Mouse (Mus musculus) layer of hippocampus, adult 9-11 months (tissue): ENCODE results near the gene Sertad1.
"Not testable (repeated sequence)": the region's sequence is repeated elsewhere in the genome, so short reads cannot be mapped to it uniquely, and the experiment has no call there.

Experiments used
- DNase-seq: peaks from one replicate; pipeline ENCODE4 v3.0.0; 2022

Gene Sertad1

DNA sequence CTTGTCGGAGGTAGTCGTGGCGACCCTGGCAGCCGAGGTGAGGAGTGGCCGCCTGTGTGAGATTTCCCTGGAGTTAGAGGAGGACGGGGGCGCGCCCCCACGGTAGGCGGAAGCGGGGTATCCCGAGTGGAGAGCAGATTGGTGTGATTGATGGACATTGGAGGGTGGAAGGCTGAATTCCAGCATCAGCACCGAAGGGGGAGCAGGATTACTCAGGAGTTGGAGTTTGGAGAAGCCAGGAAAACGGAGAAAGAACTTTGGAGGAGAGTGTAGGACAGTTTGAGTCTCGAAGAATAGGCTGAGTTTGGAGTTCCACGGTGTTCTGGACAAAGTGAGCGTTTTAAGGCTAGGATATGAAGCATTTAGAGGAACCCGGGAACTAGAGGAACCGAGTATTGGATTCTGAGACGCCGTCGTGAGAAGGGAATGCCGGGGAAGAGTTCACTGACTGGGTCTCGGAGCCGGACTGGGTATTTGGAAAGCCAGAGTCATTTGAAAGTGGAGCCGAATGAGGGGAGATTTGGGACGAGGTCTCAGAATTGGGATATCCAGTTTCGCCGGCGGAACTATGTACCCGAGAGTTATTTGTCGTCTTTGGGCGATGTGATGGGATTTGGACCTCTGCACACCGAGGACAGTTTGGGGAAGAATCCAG, 12.7 kb upstream of the Sertad1 start:
- no peak for DNase-seq

DNA sequence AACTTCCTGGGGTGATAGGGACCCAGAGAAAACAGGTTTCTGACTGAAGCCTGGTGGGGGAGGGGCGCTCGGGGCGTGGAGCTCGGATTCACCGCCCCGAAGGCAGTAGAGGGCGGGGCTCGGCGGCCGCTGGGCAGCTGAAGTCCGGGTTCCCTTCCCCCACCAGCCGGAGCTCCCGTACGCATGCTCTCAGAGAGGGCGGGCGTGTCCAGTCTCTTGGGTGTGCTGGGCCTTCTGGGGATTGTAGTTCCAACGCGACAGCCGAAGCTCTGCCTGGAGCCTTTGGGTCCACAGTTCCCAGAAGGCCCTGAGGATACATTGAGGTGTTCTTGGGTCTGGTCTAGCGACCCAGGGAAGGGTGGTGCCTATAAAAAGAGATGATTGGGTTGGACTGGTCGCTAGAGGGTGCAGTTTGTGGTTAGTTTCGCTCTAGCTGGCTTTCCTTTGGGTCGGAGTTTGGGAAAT, 12.2 kb upstream of the Sertad1 start:
- DNase-seq, result peak; percentile 99

DNA sequence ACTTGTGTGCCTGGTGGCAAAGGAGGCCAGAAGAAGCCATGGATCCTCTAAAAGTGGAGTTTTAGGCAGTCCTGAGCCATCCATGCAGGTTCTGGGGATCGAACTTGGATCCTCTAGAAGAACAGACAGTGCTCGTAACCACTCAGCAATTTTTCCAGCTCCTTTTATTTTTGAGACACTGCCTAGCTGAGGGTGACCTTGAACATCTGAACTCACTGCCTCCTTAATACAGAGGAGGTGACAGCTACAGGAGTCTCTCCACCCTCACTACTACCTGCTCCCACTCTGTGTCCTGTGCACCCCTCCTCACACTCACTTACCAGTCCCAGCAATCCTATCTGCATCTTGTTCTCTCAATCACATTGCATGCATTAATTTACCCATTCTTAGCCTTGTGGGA, 11.1 kb upstream of the Sertad1 start:
- DNase-seq, result no peak

DNA sequence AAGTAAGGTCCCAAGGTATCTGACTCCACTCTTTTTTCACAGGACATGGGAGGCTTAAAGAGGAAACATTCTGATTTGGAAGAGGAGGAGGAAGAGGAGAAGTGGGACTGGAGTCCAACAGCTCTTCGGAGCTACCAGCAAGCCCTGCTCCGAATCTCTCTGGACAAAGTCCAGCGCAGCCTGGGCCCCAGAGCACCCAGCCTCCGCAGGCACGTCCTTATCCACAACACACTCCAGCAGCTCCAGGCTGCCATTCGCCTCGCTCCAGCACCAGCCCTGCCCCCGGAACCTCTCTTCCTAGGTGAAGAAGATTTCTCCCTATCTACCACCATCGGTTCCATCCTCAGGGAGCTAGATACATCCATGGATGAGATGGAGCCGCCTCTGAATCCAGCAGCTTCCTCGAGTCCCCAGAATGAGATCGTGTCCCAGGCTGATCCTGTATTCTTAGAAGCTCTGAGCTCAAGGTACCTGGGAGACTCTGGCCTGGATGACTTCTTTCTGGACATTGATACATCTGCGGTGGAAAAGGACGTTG, 10.5 kb upstream of the Sertad1 start:
- no peak for DNase-seq

DNA sequence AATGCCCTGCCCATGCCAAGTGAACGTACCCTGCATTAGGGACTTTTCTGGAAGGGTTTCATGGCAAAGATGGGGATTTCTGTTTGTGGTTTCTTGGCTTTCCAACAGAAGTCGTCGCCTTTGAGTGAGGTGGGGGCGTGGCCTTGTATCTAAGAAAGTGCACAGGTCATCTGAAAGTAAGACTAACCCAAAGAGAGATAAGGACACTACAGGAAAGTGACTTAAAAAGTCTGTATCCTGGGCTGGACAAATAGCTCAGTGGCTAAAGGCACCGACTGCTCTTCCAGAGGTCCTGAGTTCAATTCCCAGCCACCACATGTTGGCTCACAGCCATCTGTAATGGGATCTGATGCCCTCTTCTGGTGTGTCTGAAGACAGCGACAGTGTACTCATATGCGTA, 8.1 kb upstream of the Sertad1 start:
- DNase-seq, result no peak

DNA sequence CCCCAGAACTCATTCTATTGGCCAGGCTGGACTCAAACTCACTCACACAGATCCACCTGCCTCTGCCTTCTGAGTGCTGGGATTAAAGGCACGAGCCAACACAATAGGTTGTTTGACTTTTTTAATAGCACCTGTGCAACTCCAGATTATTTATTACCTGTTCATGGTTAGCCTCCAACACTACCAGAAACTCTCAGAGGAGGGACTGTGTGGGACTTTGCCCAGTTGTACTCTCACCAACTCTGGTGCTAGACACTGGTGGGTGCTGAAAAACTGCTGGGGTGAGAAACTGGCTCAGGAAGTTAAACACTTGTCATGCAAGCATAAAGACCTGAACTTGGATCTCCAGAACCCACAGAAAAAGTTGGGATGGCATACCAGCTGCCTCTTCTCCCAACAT, 7.0 kb upstream of the Sertad1 start:
- DNase-seq, result no peak

DNA sequence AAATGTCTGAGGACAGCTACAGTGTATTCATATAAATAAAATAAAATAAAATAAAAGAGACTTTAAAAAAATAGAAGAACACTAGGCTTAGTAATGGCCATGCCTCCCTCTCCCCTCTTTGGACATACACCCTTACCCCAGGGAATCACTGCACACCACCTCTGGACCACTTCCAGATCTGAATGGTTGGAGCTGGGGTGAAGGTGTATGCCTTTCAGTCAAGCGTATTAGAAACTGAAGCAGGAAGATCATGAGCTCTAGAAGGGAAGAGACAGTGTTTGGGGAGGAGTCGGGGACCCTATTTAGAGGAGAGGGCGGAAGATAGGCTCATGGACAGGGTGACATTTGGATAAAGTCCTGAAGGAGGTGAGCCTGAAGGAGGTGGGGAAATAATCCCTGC, 6.2 kb upstream of the Sertad1 start:
- DNase-seq, result no peak

DNA sequence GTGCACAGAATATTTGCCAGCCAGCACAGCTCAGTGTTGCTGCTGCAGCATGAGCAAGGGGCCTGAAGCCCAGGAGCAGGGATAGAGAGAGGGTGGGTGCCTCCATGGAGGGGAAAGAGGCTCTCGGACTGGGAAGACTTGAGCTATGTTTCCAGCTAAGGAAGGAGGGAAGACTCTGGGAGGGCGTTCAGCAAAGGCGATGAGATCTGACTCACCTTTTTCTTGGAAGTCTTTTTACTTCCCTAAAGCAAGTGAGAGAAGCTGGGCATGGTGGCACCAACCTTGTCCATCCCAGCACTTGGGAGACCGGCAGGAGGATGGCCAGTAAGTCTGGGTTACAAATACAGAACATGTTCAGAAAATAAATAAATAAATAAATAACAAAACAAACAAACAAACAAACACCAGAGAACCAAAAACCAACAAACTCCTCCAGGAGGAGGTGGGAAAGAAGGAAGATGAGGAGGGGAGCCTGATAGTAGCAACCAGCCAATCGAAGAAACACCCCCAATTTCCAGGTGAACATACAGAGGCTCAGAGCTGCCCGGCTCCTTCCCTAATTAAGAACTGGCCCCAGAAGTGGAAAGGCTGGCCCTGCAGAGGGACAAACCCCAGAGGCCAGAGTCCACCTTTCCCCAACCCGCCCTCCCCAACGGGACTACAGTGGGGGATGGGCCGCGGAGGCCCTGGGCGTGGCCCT, 5.6 kb upstream of the Sertad1 start:
- DNase-seq, result no peak

DNA sequence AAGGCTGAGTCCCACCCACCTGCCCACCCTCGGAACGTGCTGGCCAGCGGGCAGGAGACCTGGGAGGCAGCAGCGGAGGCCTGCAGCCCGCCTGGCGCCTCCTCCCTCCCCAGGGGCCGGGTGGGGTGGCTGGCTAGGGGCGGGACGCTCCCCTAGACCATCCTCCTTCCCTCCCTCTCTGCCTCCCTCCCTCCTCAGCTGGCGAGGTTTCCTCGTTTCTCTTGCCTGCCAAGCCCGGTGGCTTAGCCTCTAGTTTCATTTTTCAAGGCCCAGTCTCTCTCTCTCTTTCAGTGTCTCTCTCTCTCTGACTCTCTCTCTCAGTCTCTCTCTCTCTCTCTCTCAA, 5.1 kb upstream of the Sertad1 start:
- peak; percentile 82 for DNase-seq

DNA sequence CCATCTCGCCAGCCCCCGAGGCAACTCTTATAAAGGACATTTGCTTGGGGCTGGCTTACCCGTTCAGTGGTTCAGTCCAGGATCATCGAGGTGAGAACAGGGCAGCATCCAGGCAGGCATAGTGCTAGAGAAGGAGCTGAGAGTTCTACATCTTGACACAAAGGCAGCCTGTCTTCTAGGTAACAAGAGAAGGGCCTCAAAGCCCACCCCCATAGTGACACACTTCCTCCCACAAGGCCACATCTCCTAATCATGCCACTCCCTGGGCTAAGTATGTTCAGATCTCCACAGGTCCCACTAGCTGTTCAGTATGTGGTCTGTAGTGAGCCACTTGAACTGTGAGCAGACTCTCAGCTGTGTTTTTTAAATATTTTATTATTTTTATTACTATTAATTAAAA, 2.9 kb upstream of the Sertad1 start:
- no peak for DNase-seq

DNA sequence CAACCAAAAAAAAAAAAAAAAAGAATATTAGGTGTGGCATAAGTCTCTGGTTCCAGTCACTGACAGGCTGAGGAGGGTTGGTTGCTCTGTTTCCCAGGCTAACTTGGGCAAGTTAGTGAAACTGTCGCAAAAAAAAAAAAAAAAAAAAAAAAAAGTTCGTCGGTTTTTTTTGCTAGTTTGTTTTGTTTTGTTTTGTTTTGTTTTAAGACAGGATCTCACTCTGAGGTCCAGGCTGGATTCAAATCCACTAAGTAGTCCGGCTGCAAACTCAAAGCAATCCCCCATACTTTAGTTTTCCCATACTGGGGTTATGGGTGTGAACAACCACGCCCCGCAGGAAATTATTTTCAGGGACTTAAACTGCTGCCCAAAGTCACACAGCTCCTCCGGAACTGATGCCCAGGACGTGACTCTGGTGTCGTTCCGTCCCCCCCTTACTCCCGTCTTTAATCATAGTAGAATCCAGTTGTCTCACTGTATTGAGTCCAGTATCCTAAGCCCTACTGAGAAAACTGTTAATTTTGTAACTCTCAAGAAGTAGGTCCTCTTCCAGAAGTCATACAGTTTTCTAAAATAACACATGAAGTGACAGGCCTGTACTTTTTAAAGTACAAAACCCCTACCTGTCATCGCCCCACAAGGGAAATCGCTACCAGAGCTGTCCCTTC, 474 bp upstream of the Sertad1 start:
- no peak for DNase-seq

DNA sequence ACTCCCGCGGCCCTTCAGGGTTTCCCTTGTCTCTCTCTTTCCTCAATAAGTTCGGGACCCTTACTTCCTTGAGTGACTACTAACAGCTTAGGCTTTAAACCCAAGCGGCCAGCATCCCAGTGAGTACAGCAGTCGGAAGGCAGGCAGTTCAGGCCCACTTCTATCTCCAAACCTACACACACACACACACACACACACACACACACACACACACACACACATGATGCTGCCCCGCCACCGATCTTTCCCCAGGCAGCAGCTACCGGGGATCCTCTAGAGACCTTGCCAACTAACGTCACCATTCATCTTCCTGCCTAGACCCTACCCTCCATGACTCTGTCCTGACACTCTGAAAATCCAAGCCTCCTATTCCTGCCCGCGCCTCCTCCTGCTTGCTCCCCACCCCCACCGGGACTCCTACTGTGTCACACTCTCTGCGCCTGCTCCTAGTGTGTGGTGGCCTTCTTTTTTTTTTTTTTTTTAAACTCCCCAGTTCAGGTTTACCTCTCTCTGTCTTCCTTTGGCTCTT, 1.1 kb downstream of the Sertad1 start:
- DNase-seq, result peak; percentile 71

DNA sequence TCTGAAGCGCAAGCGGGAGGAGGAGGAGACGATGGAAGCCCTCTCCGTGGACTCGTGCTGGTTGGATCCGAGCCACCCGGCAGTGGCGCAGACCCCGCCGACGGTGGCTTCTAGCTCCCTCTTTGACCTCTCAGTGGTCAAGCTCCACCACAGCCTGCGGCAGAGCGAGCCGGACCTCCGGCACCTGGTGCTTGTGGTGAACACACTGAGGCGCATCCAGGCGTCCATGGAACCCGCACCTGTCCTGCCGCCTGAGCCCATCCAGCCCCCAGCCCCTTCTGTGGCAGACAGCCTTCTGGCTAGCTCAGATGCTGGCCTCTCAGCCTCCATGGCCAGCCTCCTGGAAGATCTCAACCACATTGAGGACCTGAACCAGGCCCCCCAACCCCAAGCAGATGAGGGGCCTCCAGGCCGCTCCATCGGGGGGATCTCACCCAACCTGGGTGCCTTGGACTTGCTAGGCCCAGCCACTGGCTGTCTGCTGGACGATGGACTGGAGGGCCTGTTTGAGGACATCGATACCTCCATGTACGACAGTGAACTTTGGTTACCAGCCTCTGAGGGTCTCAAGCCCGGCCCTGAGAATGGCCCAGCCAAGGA, 2.7 kb downstream of the Sertad1 start:
- DNase-seq, result no peak

DNA sequence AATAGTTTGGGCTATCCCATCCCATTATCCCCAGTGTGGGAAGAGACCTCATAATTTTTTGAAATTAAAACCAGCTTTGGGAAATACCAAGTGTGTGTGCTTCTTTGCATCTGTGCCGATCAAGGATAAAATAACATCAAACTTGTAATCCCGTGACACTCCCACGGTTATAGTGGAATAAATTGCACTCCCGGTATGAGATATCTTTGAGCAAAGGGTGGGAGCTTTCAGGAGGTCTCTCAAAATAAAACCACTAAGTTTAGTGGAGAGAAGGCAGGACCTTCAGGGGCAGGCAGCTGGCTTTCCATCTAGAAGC, 3.5 kb downstream of the Sertad1 start:
- DNase-seq, result no peak

DNA sequence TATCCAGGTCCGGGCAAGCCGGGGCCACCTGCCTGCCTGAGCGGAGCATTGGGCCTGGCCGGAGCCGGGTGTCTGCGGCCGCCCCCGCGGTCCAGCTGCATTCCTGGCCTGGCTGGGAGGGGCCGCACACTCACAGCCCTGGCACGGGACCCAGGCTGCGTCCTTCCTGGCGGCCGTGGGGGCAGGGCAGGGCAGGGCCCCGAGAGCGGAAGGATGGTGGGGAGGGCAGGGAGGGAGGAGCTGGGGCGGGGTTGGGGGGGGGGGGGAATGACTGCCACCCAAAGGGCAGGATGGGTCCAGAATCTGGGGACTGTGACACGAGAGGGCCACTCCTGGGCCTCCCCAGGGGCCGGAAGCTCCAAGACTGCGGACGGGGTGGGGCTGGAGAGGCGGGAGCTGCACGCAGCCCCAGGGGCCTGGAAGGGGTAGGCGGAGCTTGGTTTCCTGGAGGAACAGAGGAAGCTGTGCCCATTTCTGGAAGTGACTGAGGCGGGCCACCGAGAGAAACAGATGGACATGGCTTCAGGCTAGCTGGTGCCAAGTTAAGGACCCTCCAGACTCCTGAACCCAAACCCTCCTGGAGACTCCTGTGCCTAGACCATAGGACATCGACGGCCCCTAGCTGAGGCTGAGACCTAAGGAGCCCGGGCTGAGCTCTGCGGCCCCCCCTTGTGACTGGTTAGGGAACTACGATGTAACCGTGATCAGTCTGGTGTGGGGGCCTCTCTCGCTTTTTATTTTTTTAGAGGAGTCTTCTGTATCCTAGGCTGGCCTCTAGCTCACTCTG, 4.0 kb downstream of the Sertad1 start:
- DNase-seq, result peak; percentile 91

DNA sequence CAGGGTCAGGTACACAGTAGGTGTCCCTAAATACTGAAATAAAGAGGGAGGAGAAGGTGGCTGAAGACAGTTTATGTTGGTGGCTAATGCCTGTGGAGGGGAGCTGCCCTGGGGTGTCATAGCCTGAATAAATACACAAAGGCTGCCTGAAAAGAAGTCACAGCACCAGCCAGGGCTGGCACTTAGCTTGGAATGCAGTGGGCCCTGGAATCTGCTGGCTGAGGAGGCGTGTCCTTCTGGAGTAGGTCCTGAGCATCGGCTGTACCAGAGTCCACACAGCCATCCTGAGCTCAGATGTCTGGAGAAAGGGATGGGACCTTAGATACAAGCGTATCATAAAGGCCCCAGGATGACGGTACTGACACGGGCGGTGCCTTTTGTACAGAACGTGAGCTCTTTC, 5.1 kb downstream of the Sertad1 start:
- DNase-seq, result no peak

DNA sequence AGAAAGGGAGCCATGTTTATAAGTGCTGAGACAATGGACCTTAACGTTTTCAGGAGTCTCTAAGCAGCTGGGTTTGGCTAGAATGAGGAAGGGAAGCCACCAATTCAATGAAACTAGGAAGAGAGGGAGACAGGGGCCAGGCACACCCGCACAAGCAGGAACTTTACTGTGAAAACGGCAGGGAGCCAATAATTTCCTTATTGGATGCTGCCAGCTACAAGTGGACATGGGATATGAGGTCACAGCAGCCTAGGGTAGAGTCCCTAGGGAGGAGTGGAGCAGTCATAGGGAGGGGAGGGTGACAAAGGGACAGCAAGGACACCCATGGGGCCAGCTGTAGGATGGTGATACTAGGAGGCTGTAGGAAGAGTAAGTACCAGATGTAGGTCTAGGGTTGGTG, 6.3 kb downstream of the Sertad1 start:
- DNase-seq, result no peak

DNA sequence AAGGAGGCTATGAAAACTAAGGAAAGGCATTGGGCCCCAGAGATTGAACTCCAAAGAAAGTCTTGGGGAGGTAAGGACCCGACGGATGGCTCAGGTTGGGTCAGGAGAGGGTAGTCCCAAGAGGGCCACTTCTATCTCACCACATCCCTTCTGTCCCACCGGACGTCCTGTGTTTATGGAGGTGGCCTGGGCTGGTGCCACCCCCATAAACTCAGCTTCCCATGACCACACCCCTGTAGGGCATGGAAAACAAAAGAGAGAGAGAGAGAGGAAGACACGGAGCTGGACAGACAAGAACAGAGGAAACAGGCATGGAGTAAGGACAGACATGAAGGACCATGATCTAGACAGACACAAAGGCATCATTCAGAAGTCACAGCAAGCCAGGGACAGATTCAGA, 6.7 kb downstream of the Sertad1 start:
- DNase-seq, result no peak

DNA sequence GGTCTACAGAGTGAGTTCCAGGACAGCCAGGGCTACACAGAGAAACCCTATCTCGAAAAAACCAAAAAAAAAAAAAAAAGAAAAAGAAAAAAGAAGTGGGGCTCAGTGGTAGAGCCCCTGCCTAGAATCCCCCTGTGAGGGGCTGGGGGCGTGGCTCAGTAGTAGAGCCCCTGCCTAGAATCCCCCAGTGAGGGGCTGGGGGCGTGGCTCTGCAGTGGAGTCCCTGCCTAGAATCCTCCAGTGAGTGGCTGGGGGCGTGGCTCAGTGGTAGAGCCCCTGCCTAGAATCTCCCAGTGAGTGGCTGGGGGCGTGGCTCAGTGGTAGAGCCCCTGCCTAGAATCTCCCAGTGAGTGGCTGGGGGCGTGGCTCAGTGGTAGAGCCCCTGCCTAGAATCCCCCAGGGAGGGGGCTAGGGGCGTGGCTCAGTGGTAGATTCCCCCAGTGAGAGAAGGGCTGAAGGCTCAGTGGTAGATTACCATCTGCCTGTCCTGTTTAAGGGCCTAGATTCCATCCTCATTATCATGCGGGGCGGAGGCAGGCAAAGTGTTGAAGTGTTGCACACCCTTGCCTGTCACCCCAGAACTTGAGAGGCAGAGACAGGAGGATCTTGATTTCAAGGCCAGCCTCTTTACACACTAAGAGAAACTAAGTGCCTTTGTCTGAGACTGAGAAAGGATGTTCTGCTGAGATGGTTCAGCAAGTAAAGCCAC, 8.1 kb downstream of the Sertad1 start:
- not testable (repeated sequence) for DNase-seq

DNA sequence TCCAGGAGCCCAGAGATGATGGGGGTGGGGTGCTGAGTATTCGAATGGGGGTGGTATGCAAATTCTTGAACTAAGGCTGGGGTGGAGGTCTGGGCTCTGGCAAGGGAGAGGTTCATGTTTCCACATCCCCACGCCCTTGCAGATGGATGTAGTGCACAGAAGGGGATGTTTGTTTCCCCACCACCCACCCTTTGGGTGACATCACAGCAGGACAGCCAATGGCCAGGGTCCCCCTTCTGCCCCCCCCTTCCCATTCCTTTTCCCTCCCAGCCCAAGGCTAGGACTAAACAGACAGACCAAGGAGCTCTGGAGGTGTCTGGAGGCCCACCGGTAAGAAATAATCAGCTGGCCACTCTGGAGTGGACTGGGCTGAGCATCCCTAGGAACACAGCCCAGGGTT, 12.3 kb downstream of the Sertad1 start, which contains the start of gene Prx:
Gene Prx, plus strand, starts transcription at position 289 of the 400 bp plus-strand sequence.
- DNase-seq, result no peak

DNA sequence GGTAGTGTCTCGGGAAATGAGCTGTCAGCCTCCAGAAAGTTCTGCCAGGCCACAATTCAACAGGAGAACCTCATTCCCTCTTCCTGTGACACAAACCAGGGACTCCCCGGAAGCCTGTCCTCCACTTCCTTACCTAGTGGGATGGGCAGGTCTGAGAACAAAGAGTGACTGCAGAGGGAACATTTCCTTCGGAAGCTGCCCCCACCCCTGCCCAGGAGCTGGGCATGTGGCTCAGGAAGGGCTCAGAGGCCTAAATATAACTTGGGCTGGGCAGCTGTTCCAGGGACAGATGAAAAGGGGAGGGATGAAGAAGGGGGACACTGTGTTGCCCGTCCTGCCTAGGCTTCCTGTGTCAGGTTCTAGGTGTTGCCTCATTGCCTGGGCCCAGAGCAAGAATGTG, 14.9 kb downstream of the Sertad1 start:
- DNase-seq, result no peak

DNA sequence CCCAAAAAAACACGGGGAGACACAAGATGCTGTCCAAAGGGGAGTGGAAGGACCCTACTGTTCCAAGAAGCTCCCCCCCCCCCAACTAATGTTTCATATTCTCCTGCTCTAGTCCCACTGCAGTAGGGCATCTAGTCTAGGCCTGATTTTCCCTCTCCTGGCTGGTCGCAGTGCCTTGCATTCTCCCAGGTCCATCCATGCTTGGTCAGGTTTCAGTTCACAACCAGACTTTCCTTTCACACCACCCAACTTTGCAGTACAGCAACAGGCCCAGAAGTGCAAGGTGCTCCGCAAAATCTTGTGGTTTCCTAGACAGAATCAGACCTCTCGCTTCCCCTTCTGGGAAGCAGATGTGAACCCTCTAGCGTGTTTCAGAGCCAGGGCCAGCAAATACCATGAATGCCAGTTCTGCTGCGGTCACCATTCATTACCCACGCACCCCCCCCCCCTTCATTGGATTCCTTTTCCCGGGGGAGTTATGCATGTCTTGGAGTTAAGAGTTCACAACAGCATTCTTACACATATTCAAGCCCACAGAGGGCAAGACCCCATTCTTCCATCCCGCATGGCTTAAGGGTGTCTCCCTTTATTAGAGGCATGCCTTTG, 20.2 kb downstream of the Sertad1 start:
- DNase-seq, result no peak
